Mouse (Mus musculus) embryonic fibroblast, embryonic 13.5 days (primary cell): ENCODE measurements around the gene Ift140.

Experiments used
- CTCF ChIP-seq: IDR thresholded peaks from 2 replicates; pipeline ENCODE4 v1.5.1; 2011; ENCODE audit warnings: mild to moderate bottlenecking, control low read depth, low read length, moderate library complexity, borderline replicate concordance; ENCODE audit not compliant: insufficient read depth
- POLR2A ChIP-seq: IDR thresholded peaks from 2 replicates; pipeline ENCODE4 v1.6.1; 2011; ENCODE audit warnings: low read depth, mild to moderate bottlenecking, control low read depth, low read length, moderate library complexity

DNA sequence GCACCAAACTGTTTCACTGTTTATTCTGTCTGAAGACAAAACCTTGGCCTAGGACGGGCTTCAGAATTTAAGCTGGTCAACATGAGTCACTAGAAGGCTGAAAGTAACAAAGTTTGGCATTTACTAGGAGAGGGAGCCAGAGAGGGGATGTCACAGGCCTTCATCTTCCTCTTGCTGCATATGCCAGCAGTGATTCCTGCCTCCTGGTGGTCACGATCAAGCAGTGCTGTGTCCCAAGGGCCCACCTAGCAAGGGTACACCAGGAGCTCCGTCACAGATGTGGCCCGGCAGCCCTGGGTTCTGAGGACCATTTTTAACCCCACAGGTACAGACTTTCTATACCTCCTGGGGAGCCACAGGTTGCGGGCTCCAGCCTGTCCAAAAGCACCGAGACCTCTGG is 41.2 kb downstream of the Ift140 start:
- TF ChIP-seq POLR2A (no peak), CTCF (0 out of 2 replicates have a peak, but pooled peaks have one; percentile 18)
